Mouse (Mus musculus) thymus, postnatal 36 days (tissue): ENCODE measurements around the gene Armh3.
A peak's percentile ranks its signal among the peaks of the same experiment; 100 is the strongest.

ENCODE experiments used
- DNase-seq, 2 experiments: peaks; one replicate each; pipeline ENCODE4 v3.0.0; 2022; ENCODE audit warnings: mixed read lengths in 2 of 2

Armh3 gene

GRCm38 (mm10) chr19:45984379-45984778 lies 13.9 kb downstream of the Armh3 start:
- DNase-seq, result no peak

DNA sequence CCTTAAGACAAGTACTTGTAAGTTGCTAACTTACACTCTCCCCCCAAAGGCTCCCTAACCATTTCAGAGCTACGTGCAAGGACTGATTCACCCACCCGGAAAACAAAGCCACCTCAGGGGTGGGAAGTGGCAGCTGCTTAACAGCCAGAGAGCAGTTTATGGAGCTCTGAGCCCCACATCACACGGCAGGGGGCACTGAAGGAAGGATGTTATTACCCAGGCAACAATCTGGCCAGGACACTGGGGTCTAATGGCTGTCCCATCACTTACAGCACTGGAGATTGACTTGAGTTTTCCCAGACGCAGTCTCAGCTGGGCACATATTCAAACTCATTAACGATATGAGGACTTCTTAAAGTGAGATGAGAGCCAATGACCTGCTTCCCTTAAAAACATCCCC lies 37.5 kb downstream of the Armh3 start:
- no peak for DNase-seq

DNA sequence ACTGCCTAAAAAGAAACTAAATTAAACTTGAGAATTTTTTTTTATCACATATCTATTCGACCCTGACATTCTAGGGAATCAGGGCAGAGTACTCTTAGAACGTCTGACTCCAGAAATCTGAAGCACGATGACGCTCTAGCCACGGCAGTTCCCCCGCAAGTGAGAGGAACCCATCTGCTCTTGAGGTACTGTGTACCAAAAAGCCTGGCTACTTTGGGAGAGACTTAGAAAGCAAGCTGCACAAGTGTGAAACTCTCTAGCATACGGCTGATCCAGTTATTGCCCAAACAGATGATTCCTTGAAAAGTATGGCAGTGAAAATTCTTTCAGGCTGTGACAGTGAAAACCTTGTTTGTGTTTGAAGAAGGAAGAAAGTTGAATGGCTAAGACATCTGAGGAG lies 41.6 kb downstream of the Armh3 start:
- DNase-seq, result no peak

DNA sequence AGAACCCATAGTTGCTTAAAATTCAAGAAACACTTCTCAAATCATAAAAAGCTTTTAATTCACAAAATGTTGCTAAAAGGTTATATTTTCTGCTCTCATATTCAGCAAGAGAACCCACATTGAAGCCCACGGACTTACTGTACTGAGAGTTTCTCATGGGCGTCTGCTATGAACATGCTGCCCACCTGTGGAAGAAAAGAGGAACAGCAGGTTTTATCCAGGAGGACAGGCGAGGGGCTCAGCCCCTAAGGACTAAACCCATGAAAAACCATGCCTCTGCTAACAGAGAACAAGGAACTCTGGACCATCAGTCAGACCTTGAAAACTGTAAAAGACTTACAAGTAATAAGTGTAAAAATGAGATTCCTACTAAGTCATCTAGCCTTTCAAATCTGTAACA lies 45.0 kb downstream of the Armh3 start:
- peak; percentile 7 to 13 for DNase-seq

- no peak for DNase-seq
These were observed 49.1 kb downstream of the Armh3 start for GRCm38 (mm10) chr19:45949236-45949635.

DNA sequence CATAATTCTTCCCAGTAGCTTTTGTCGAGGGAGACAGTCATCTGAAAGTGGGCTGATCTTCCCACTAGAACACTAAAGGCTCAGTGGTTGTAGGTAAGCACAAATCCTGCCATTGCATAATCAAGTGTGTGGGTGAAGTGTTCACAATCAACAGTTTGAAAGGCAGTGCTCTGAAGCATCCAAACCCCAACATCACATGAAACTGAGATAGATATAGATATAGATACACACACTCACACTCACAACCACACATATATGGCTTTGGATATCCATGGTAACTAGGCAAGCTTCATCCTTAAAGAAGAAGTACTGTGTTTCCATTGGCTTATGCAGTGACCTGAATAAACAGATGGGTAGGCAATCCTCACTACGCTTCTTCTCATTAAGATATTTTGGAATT lies 50.5 kb downstream of the Armh3 start:
- no peak for DNase-seq

- no peak for DNase-seq
These were observed 51.0 kb downstream of the Armh3 start for GRCm38 (mm10) chr19:45947286-45947685.

- DNase-seq, result no peak
These were observed 51.7 kb downstream of the Armh3 start for GRCm38 (mm10) chr19:45946541-45946940.

- DNase-seq, result no peak
These were observed 52.3 kb downstream of the Armh3 start for GRCm38 (mm10) chr19:45945986-45946385.

GRCm38 (mm10) chr19:45943758-45944157 lies 54.5 kb downstream of the Armh3 start:
- no peak for DNase-seq

GRCm38 (mm10) chr19:45938064-45938463 lies 60.2 kb downstream of the Armh3 start:
- no peak for DNase-seq

GRCm38 (mm10) chr19:45937530-45937929 lies 60.8 kb downstream of the Armh3 start:
- no peak for DNase-seq

DNA sequence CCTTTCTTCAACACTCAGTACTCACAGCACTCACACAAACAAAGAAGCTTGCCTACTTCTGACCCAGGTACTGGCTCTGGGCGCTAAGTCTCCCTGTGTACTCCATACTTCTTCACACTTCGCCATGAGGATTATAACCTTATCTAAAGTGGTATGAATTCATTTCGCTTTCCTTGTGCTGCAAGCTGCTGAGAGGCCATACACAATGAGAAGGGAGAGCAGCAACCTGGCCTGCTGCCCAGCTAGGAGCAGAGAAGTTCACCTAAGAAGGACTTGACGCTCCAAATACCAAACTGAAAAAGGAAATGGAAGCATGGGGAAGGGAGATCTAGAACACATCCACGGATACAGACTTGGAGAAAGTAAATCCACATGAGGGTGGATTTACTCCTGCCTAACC lies 71.1 kb downstream of the Armh3 start:
- DNase-seq, result no peak

DNA sequence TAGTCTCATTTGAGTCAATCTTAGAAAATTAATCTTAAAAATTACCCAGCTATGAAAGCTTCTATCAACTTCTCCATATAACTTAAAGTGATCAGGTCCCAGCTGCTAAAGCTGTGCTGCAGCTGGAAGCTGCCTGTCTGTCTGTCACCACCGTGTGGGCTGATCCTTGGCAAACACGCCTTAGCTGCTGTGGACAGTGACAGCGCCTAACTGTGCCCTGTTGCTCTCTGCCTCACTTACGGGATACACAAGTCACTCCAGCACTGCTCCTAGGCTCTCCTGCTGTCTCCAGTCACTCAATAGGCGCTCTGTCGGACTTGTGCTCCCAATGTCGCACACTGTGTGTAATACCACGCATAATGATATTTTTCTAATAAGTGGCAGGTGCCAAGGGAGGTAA lies 71.9 kb downstream of the Armh3 start:
- DNase-seq, result no peak

DNA sequence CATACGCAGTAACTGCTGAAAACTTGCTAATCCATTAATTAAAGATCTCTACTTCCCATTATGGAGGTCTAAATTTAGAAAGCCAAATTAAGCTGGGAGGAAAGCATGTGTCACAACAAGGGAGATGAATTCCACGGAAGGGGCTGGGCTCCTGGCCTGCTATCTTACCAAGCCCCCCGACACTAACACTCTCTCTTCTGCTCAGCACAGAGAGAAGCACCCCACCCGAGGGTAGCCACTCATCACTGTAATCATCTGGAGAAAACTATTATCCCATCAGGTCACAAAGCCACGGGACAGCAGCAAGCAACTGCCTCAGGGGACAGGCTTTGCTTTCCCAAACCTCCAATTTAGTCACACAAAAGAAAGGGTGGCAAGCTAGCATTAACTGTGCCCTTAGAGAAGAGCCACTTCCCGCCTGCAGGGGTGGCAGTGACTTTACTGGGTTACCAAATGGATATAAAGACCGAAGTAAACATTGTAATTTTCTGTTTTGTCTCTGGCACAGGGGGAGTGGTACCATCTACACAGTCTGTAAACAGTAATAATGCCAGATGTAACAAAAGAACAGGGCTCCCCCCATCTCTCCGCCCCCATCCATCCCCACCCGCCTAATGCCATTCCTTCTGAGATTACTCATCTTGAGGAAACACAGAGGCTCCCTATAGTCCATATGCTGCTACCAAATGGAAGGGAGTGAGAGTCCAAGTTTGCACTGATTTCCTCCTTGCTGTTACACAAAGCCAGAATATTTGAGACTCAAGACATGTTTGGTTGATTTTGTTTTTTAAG lies 77.8 kb downstream of the Armh3 start:
- DNase-seq, result no peak

- DNase-seq, result no peak
These were observed 79.9 kb downstream of the Armh3 start for GRCm38 (mm10) chr19:45918406-45918805.

- no peak for DNase-seq
These were observed 80.4 kb downstream of the Armh3 start for GRCm38 (mm10) chr19:45917856-45918255.

DNA sequence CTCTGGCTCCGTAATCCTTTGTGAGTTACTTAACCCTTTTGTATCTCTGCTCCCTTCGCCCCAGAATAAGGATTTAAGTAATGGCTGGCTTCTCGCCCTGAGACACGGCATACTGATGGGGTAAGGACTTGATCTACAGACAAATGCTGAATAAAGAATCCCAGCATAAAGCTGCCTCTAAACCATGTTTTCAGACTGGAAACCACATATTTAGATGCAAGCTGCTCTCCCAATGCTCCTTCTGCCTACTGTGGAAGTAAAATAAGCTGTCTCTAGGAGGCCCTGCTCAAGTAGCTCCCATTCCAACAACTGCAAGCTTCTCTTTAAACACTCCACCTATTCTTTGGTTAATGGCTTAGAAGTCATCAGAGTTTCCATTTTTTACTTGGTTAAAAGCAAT lies 81.8 kb downstream of the Armh3 start:
- no peak for DNase-seq

GRCm38 (mm10) chr19:45916026-45916425 lies 82.3 kb downstream of the Armh3 start:
- DNase-seq, result no peak

DNA sequence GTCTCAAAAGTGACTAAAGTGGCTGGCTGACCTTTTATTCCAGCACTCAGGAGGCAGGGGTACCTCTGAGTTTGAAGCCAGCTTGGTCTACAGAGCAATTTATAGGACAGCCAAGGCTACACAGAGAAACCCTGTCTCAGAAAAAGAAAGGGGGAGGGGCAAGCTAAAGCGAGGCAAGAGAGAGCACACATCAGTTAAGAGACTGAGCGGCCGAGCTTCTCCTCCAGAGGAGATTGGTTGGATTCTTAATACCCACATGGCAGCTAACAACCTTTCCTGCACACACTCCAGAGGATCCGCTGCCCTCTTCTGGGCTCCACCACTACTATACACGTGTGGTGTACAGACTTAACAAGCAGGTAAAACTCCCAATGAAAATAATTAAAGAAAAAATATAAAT lies 85.3 kb downstream of the Armh3 start:
- DNase-seq, result no peak

- no peak for DNase-seq
These were observed 85.9 kb downstream of the Armh3 start for GRCm38 (mm10) chr19:45912376-45912775.

DNA sequence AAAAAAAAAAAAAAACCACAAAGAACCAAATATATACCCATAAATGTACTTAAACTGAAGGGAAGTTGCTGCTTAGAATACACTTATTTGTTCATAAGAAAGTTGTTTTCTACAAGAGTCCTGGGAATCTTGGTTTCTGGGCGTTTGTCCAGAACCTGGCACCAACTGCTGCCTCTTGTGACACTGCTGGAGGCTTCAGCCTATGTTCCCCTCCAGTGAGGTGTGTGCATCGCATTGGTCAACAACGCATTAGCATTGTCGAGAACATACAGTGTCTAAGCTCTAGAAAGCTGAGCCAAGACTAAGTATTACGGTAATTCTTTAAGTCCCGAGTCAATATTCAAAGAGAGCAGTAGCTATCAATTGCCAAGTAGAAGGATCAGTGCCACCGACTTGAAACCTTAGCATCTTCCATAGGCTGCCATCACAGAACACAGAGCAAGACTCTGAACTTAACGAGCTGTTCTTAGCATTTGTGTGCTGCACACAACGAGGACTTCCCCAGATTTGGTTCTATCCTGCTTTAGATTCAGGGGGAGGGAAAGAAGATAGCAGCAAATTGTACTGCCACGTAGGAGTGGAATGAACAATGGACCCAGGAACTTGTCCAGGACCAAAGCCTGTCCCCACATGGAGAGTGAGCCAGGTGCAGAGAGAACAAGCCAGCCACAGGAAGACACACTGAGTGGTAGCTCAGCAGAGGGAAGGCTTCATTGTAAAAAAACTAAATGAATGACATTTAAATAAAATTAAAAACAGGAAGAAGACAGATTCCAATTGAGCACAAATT lies 86.9 kb downstream of the Armh3 start:
- DNase-seq, result no peak

DNA sequence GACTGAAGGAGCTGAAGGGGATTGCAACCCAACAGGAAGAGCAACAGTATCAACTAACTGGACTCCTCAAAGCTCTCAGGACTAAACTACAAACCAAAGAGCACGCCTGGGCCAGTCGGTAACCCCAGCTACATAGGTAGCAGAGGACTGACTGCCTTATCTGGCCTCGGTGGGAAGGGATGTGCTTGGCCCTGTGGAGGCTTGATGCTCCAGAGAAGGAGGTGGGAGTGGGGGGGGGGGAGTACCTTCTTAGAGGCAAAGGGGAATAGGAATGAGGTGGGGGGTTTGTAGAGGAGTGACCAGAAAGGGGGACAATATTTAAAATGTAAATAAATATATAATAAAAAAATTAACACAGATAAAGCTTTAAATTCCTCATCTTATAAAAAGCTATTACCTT lies 90.0 kb downstream of the Armh3 start:
- no peak for DNase-seq

DNA sequence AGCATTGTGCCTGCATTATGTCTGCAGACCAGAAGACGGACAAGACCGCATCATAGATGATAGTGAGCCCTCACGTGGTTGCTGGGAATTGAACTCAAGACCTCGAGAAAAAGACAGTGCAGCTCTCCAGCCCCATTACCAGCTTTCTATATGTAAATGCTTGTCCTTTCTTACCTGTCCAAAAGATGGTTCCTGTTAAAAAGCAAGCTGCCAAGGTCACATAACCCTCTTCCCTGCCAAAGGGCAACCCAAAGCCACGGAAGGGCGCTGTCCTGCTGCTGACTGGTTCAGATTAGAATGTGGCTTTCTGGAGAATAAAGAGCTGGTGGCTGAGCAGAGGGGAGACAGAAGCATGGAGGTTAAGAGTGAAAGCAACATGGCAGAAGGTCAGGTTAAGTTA lies 90.9 kb downstream of the Armh3 start:
- no peak for DNase-seq
